Mouse (Mus musculus): Measurements from ENCODE around the gene Map4k3. TPM values are rescaled to one million over a fixed set of nuclear protein-coding genes. Genes with fewer than 3 reads are reported as not detected.

The Map4k3 gene
- polyA plus RNA-seq, 1 experiment from 2014 or later: 25.3 TPM

- Histone ChIP-seq H3K27me3 (ENCODE audit: low read depth, poor library complexity, severe bottlenecking) (no peaks in the 10 kb centered on the region), H3K36me3 (peaks cover 28% of the 10 kb centered on the region), H3K27ac (no peak overlapping the region), H3K4me3 (no peak overlapping the region), H3K4me1 (peaks cover 22% of the 10 kb centered on the region), H3K9me3 (replicated peaks) (no peaks in the 10 kb centered on the region)
- no peak for DNase-seq (ENCODE audit: low spot score)
- 66% methylated on average over 7 of the region's 7 CpGs for WGBS
Observed at GRCm38 (mm10) chr17:80721670-80722069, 6.6 kb downstream of the Map4k3 start.

- H3K9me3 ChIP-seq (replicated peaks): no peaks in the 10 kb centered on the region
- peaks cover 16% of the 10 kb centered on the region; the same call in 1 of the 2 replicates for H3K36me3 ChIP-seq
- H3K27ac ChIP-seq: no peak overlapping the region
- H3K4me3 ChIP-seq: no peak overlapping the region
- H3K4me1 ChIP-seq: peaks cover 12% of the 10 kb centered on the region
- no peaks in the 10 kb centered on the region for H3K27me3 ChIP-seq (ENCODE audit: low read depth, poor library complexity, severe bottlenecking)
- DNase-seq (ENCODE audit: low spot score): no peak
- WGBS: 93% methylated on average over 5 of the region's 5 CpGs
Observed at GRCm38 (mm10) chr17:80719309-80719708, 9.0 kb downstream of the Map4k3 start.

- Histone ChIP-seq H3K4me3 (no peak overlapping the region), H3K4me1 (peaks cover 12% of the 10 kb centered on the region), H3K27me3 (ENCODE audit: low read depth, poor library complexity, severe bottlenecking) (no peaks in the 10 kb centered on the region), H3K36me3 (peaks cover 12% of the 10 kb centered on the region; the same call in 1 of the 2 replicates), H3K27ac (0 out of 2 replicates have a peak overlapping the region, but pooled peaks have one; percentile 25), H3K9me3 (replicated peaks) (no peaks in the 10 kb centered on the region)
- DNase-seq (ENCODE audit: low spot score): no peak
- 81% methylated on average over 5 of the region's 5 CpGs for WGBS
Observed at GRCm38 (mm10) chr17:80718243-80718642, 10.0 kb downstream of the Map4k3 start.

- no peaks in the 10 kb centered on the region for H3K36me3 ChIP-seq
- H3K27ac ChIP-seq: no peak overlapping the region
- peaks cover 25% of the 10 kb centered on the region for H3K4me1 ChIP-seq
- no peaks in the 10 kb centered on the region for H3K27me3 ChIP-seq (ENCODE audit: low read depth, poor library complexity, severe bottlenecking)
- no peaks in the 10 kb centered on the region for H3K9me3 ChIP-seq (replicated peaks)
- DNase-seq (ENCODE audit: low spot score): no peak
- WGBS: 96% methylated on average over 5 of the region's 5 CpGs
- H3K4me3 ChIP-seq: no peak overlapping the region
Observed at GRCm38 (mm10) chr17:80713588-80713987, 14.7 kb downstream of the Map4k3 start.

- Histone ChIP-seq H3K36me3 (no peaks in the 10 kb centered on the region), H3K27me3 (ENCODE audit: low read depth, poor library complexity, severe bottlenecking) (no peaks in the 10 kb centered on the region), H3K4me1 (peaks cover 47% of the 10 kb centered on the region), H3K9me3 (replicated peaks) (no peaks in the 10 kb centered on the region), H3K27ac (peak overlapping the region; percentile 59), H3K4me3 (peak overlapping the region; percentile 16)
- DNase-seq (ENCODE audit: low spot score): peak; percentile 63
- WGBS: 37% methylated on average over 24 of the region's 24 CpGs
Observed at GRCm38 (mm10) chr17:80709921-80710838, 18.1 kb downstream of the Map4k3 start.

- Histone ChIP-seq H3K27me3 (ENCODE audit: low read depth, poor library complexity, severe bottlenecking) (no peaks in the 10 kb centered on the region), H3K36me3 (no peaks in the 10 kb centered on the region), H3K4me1 (peaks cover 49% of the 10 kb centered on the region), H3K27ac (no peak overlapping the region), H3K4me3 (no peak overlapping the region), H3K9me3 (replicated peaks) (no peaks in the 10 kb centered on the region)
- WGBS: 80% methylated on average over 6 of the region's 6 CpGs
- DNase-seq (ENCODE audit: low spot score): no peak
Observed at GRCm38 (mm10) chr17:80708803-80709202, 19.5 kb downstream of the Map4k3 start.

GRCm38 (mm10) chr17:80707176-80707575, 21.1 kb downstream of the Map4k3 start:
- Histone ChIP-seq H3K4me1 (peaks cover 49% of the 10 kb centered on the region), H3K4me3 (no peak overlapping the region)
- WGBS: 84% methylated on average over 4 of the region's 4 CpGs

GRCm38 (mm10) chr17:80706608-80707007, 21.7 kb downstream of the Map4k3 start:
- Histone ChIP-seq H3K4me1 (peaks cover 49% of the 10 kb centered on the region), H3K36me3 (no peaks in the 10 kb centered on the region), H3K9me3 (replicated peaks) (no peaks in the 10 kb centered on the region), H3K4me3 (no peak overlapping the region), H3K27ac (no peak overlapping the region), H3K27me3 (ENCODE audit: low read depth, poor library complexity, severe bottlenecking) (no peaks in the 10 kb centered on the region)
- no peak for DNase-seq (ENCODE audit: low spot score)
- 79% methylated on average over 6 of the region's 6 CpGs for WGBS

More at GRCm38 (mm10) chr17:80707176-80707575, 21.1 kb downstream of the Map4k3 start:
- DNase-seq (ENCODE audit: low spot score): no peak
- Histone ChIP-seq H3K27ac (no peak overlapping the region), H3K9me3 (replicated peaks) (no peaks in the 10 kb centered on the region), H3K27me3 (ENCODE audit: low read depth, poor library complexity, severe bottlenecking) (no peaks in the 10 kb centered on the region), H3K36me3 (no peaks in the 10 kb centered on the region)

- no peak overlapping the region for H3K4me3 ChIP-seq
- no peak for DNase-seq (ENCODE audit: low spot score)
- H3K4me1 ChIP-seq: peaks cover 23% of the 10 kb centered on the region
- H3K36me3 ChIP-seq: 0 out of 2 replicates have a peak, but pooled peaks cover 3% of the 10 kb centered on the region
- no peaks in the 10 kb centered on the region for H3K27me3 ChIP-seq (ENCODE audit: low read depth, poor library complexity, severe bottlenecking)
- no peaks in the 10 kb centered on the region for H3K9me3 ChIP-seq (replicated peaks)
- H3K27ac ChIP-seq: no peak overlapping the region
- WGBS: 82% methylated on average over 5 of the region's 5 CpGs
Observed at GRCm38 (mm10) chr17:80701687-80702086, 26.6 kb downstream of the Map4k3 start.

GRCm38 (mm10) chr17:80698930-80699329, 29.4 kb downstream of the Map4k3 start:
- Histone ChIP-seq H3K4me1 (peaks cover 11% of the 10 kb centered on the region; the same call in 1 of the 2 replicates), H3K27me3 (ENCODE audit: low read depth, poor library complexity, severe bottlenecking) (no peaks in the 10 kb centered on the region), H3K9me3 (replicated peaks) (no peaks in the 10 kb centered on the region), H3K36me3 (0 out of 2 replicates have a peak, but pooled peaks cover 6% of the 10 kb centered on the region), H3K27ac (no peak overlapping the region), H3K4me3 (no peak overlapping the region)
- 67% methylated on average over 7 of the region's 7 CpGs for WGBS
- DNase-seq (ENCODE audit: low spot score): no peak

GRCm38 (mm10) chr17:80698191-80698901, 29.9 kb downstream of the Map4k3 start:
- H3K4me3 ChIP-seq: no peak overlapping the region
- 0 out of 2 replicates have a peak, but pooled peaks cover 6% of the 10 kb centered on the region for H3K36me3 ChIP-seq
- WGBS: 73% methylated on average over 12 of the region's 12 CpGs
- H3K27ac ChIP-seq: 0 out of 2 replicates have a peak overlapping the region, but pooled peaks have one; percentile 25
- DNase-seq (ENCODE audit: low spot score): no peak
- no peaks in the 10 kb centered on the region for H3K9me3 ChIP-seq (replicated peaks)
- H3K27me3 ChIP-seq (ENCODE audit: low read depth, poor library complexity, severe bottlenecking): no peaks in the 10 kb centered on the region
- peaks cover 11% of the 10 kb centered on the region; the same call in 1 of the 2 replicates for H3K4me1 ChIP-seq

GRCm38 (mm10) chr17:80696956-80697355, 31.3 kb downstream of the Map4k3 start:
- Histone ChIP-seq H3K36me3 (0 out of 2 replicates have a peak, but pooled peaks cover 6% of the 10 kb centered on the region), H3K27me3 (ENCODE audit: low read depth, poor library complexity, severe bottlenecking) (no peaks in the 10 kb centered on the region), H3K4me1 (peaks cover 16% of the 10 kb centered on the region; the same call in 1 of the 2 replicates), H3K4me3 (no peak overlapping the region), H3K27ac (no peak overlapping the region), H3K9me3 (replicated peaks) (no peaks in the 10 kb centered on the region)
- 98% methylated on average over 5 of the region's 5 CpGs for WGBS
- no peak for DNase-seq (ENCODE audit: low spot score)
